Mouse (Mus musculus) liver, embryonic 13.5 days (tissue): ENCODE results near the gene Urb2. TPM values are rescaled to one million over a fixed set of nuclear protein-coding genes. Genes with fewer than 3 reads are reported as not detected.

Experiments used
- ATAC-seq: fragments of 200-750 bp; cut with Nextera tagmentation; 2 replicates; pipeline ENCODE4 v1.8.0; 2017; ENCODE audit warnings: low read depth, mild to moderate bottlenecking, moderate number of reproducible peaks, moderate library complexity
- DNase-seq: peaks from one replicate; pipeline ENCODE4 v3.0.0; 2022
- H3K27ac ChIP-seq: fragments of 300-500 bp; sonication (generic); 2 replicates; pipeline ENCODE4 v1.5.1; 2015; ENCODE audit warnings: moderate library complexity, mild to moderate bottlenecking, inconsistent platforms
- H3K27me3 ChIP-seq: fragments of 300-500 bp; sonication (generic); 2 replicates; pipeline ENCODE4 v1.6.1; 2015; ENCODE audit warnings: mild to moderate bottlenecking, inconsistent platforms
- H3K36me3 ChIP-seq: fragments of 300-500 bp; sonication (generic); 2 replicates; pipeline ENCODE4 v1.6.1; 2015; ENCODE audit warnings: mild to moderate bottlenecking, inconsistent platforms
- H3K4me1 ChIP-seq: fragments of 300-500 bp; sonication (generic); replicated peaks from 2 replicates; pipeline ENCODE4 v1.6.1; 2015; ENCODE audit warnings: inconsistent platforms
- H3K4me2 ChIP-seq: fragments of 300-500 bp; sonication (generic); 2 replicates; pipeline ENCODE4 v1.6.1; 2015; ENCODE audit warnings: inconsistent platforms, mild to moderate bottlenecking, moderate library complexity
- H3K4me3 ChIP-seq: fragments of 300-500 bp; sonication (generic); replicated peaks from 2 replicates; pipeline ENCODE4 v1.5.1; 2015; ENCODE audit warnings: mild to moderate bottlenecking, inconsistent platforms
- H3K9ac ChIP-seq: fragments of 300-500 bp; sonication (generic); 2 replicates; pipeline ENCODE4 v1.6.1; 2015; ENCODE audit warnings: mild to moderate bottlenecking, inconsistent platforms
- H3K9me3 ChIP-seq: fragments of 300-500 bp; sonication (generic); replicated peaks from 2 replicates; pipeline ENCODE4 v1.6.1; 2016; ENCODE audit warnings: inconsistent platforms
- WGBS: fragments of 180-500 bp; shearing (Covaris S2); methylation state at CpG from one replicate; pipeline ENCODE4 v1.1.7; 2015; ENCODE audit not compliant: insufficient replicate concordance; 5-methylcytosine and 5-hydroxymethylcytosine counted together
- microRNA counts: library from miRNA; unstranded; fragments of <30 nt; microRNA quantifications from one replicate; lab custom pipeline; 2016
- microRNA-seq: library from miRNA; unstranded; fragments of <30 nt; microRNA quantifications from one replicate; pipeline ENCODE4, GENCODE M21; 2016
- polyA plus RNA-seq: library from polyadenylated mRNA; unstranded; fragments of >200 nt; fragmentation: Nextera tagmentation; extraction: Ambion mirVana; gene quantifications from 2 replicates; pipeline ENCODE4 v1.2.1, GENCODE M21; 2015

The Urb2 gene
- polyA plus RNA-seq, 1 experiment from 2014 or later, result 2.5 TPM

DNA sequence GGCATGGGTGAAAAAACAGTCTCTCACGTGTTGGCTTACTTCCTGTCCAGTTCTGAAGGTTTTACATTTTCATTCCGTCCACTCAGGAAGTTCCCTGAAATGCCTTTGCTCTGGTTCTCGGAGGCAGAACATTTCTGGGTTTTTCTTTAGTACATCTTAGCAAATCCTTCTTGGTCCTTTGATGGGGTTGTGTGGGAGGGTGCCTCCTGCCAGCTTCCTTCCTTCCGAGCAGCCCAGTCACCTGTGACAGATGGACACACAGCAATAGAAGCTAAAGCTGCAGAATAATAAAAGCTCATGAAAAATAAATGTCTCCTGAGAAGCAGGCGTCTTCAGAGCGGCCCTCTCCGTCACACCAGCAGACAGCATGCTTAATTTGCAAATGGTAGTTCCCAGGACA lies 57.7 kb downstream of the Urb2 start:
- Histone ChIP-seq H3K36me3 (no peaks in the 10 kb centered on the region), H3K4me3 (no peak overlapping the region), H3K27ac (no peak overlapping the region), H3K4me2 (no peak overlapping the region), H3K9me3 (no peaks in the 10 kb centered on the region), H3K27me3 (no peaks in the 10 kb centered on the region), H3K4me1 (peaks cover 29% of the 10 kb centered on the region), H3K9ac (no peak overlapping the region)
- WGBS, result 69% methylated on average over 7 of the region's 7 CpGs
- ATAC-seq, result no peak
- DNase-seq, result no peak

DNA sequence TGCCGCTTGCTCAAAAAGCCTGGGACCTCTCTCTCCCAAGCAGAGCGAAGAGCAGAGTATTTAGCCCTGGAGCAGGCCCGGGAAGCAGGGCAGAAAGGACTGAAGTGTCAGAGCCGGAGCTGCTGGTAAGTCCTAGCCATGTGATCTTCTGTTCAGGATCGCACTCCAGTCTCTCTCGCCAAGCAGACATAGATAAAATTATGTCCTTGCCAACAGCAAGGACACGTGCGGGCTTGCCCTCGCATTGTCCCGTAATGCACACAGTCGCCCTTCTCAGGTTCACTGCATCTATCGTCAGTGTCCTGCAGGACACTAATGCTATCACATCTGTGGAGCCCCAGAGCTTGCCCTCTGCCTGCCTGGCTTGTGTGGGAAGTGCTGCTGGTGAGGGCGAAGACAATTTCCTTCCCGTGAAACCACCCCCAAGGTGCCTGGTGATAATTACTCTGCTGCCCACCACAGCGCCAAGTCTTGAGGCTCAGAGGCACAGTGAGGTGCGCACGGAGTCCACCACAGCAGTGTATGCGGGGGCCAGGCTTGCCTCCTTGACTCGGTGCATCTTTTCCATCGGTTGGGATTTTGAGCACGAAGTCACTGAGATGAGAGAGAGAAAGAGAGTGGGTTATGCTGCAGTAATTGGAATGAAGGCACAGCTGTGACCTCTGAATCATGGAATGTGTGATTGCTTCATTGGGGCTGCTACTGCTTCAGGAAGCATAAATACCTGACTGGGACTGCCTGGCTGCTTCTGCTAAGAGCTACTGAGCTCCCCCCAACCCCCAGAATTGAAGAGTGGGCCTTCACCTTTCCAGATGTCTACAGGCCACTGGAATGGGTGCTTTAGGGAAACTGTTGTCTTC lies 59.4 kb downstream of the Urb2 start:
- no peaks in the 10 kb centered on the region for H3K27me3 ChIP-seq
- ATAC-seq, result no peak
- H3K4me3 ChIP-seq, result no peak overlapping the region
- peaks cover 29% of the 10 kb centered on the region for H3K4me1 ChIP-seq
- H3K9ac ChIP-seq, result no peak overlapping the region
- no peaks in the 10 kb centered on the region for H3K9me3 ChIP-seq
- no peak overlapping the region for H3K4me2 ChIP-seq
- no peak for DNase-seq
- WGBS, result 70% methylated on average over 21 of the region's 21 CpGs
- no peaks in the 10 kb centered on the region for H3K36me3 ChIP-seq
- no peak overlapping the region for H3K27ac ChIP-seq

DNA sequence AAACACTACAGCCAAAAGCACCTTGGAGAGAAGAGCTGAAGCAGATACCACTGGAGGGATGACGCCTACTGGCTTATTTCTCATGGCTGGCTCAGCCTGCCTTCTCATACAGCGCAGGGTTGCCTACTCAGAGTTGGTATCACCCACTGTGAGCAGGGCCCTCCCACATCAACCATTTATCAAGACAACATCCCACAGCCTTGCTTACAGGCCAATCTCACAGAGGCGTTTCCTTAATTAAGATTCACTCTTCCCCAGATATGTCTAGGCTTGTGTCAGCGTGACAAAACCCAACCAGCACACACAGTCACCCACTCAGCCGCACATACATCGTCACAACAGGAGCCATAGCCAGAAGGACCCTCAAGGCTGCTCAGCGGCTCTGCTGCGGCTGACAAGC lies 61.3 kb downstream of the Urb2 start:
- no peak overlapping the region for H3K4me3 ChIP-seq
- peaks cover 11% of the 10 kb centered on the region for H3K4me1 ChIP-seq
- H3K4me2 ChIP-seq, result no peak overlapping the region
- no peaks in the 10 kb centered on the region for H3K27me3 ChIP-seq
- no peak overlapping the region for H3K27ac ChIP-seq
- H3K9ac ChIP-seq, result no peak overlapping the region
- H3K36me3 ChIP-seq, result no peaks in the 10 kb centered on the region
- WGBS, result 82% methylated on average over 8 of the region's 8 CpGs
- ATAC-seq (no peak), DNase-seq (no peak)
- no peaks in the 10 kb centered on the region for H3K9me3 ChIP-seq

DNA sequence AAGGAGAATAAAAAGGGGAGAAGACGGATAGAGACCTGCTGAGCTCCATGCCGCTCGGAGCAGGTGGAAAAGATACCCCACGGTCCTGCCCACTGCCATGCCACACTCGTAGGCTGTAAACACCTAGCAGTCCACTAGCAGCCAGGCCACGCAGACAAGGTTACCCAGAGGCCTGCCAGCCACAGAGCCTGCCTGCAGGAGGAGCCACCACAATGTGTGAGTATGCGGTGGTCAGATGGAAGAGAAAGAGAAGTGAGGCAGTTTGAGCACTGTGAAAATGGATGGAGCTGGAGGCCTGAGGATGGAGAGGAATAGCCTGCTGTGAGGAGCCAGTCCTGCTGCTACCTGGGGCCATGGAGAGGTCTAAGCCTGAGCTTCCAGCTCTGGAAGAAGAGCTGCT lies 62.3 kb downstream of the Urb2 start:
- no peak overlapping the region for H3K4me3 ChIP-seq
- H3K9ac ChIP-seq, result no peak overlapping the region
- H3K36me3 ChIP-seq, result no peaks in the 10 kb centered on the region
- 70% methylated on average over 7 of the region's 7 CpGs for WGBS
- DNase-seq, result no peak
- peaks cover under 1% of the 10 kb centered on the region; the same call in 1 of the 2 replicates for H3K4me1 ChIP-seq
- no peak overlapping the region for H3K27ac ChIP-seq
- no peaks in the 10 kb centered on the region for H3K27me3 ChIP-seq
- no peaks in the 10 kb centered on the region for H3K9me3 ChIP-seq
- no peak overlapping the region for H3K4me2 ChIP-seq
- no peak for ATAC-seq

DNA sequence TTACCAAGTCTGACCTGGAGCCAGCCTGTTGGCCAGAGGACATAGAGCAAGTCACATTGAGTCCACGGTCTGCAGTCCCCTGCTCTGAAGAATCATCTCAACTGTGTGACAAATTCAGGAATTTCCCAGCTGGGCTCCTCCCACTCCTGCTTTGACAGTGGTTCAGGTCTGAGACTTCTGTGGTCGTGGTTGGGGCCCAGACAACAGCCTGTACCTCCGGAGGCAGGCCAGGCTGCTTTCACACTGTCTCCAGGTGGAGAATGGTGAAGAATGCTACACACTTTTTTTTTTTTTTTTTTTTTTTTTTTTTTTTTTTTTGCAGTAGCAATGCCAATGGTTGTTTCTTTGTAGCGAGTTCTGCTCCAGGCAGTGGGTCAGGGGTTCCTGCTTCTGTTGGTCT lies 64.4 kb downstream of the Urb2 start:
- no peak overlapping the region for H3K9ac ChIP-seq
- H3K4me1 ChIP-seq, result no peaks in the 10 kb centered on the region
- no peak for ATAC-seq
- WGBS, result 43% methylated on average over 4 of the region's 4 CpGs
- H3K4me2 ChIP-seq, result no peak overlapping the region
- H3K27ac ChIP-seq, result no peak overlapping the region
- no peak for DNase-seq
- no peak overlapping the region for H3K4me3 ChIP-seq
- H3K9me3 ChIP-seq, result no peaks in the 10 kb centered on the region
- no peaks in the 10 kb centered on the region for H3K27me3 ChIP-seq
- no peaks in the 10 kb centered on the region for H3K36me3 ChIP-seq

DNA sequence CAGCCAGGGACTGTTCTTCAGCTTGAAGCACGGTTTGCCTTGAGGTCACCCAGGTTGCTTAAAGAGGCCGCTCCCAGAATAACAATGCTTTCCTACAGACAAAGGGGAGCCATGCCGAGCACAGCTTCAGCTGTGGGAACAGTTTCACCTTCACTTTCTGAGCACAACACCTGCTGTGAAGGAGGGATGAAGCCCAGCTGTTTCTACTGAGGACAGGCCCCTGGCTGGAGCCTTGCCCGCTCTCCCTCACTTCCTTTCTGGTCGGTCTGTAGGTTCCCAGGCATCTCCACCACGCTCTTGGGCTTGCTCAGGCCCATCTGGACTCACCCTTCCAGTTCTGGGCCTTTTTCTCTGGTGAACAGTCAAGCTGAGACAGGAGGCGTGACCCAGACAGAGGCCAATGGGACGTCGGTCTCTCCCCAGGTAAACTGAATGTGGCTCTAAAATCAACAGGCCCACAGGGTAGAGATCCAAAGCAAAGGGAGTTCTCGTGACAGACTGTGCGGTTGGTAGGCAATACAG lies 66.8 kb downstream of the Urb2 start:
- Histone ChIP-seq H3K9me3 (no peaks in the 10 kb centered on the region), H3K4me1 (no peaks in the 10 kb centered on the region), H3K4me3 (no peak overlapping the region), H3K27ac (no peak overlapping the region), H3K4me2 (no peak overlapping the region), H3K36me3 (no peaks in the 10 kb centered on the region), H3K27me3 (no peaks in the 10 kb centered on the region), H3K9ac (no peak overlapping the region)
- DNase-seq (no peak), ATAC-seq (no peak)
- 63% methylated on average over 11 of the region's 11 CpGs for WGBS

DNA sequence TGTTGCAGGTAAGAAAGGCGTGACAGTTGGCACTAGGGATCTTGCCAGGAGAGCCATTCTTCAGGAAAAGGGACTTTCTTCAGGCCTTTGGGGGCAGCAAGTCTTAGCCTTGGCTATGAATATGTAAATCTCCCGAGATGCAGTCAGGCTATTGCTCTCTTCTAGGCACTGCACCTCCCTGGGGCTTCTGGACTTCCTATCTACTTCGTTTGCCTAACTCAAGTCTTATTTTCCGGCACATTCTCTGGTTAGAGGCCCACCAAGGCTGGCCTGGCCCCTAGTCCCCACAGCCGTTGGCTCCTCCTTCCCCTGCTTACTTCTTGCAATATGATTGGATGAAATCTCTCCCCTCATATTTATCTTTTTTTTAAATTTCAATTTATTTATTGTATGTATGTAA lies 67.7 kb downstream of the Urb2 start:
- Histone ChIP-seq H3K4me1 (no peaks in the 10 kb centered on the region), H3K27ac (no peak overlapping the region), H3K4me2 (no peak overlapping the region), H3K27me3 (no peaks in the 10 kb centered on the region), H3K9me3 (no peaks in the 10 kb centered on the region), H3K4me3 (no peak overlapping the region), H3K9ac (no peak overlapping the region), H3K36me3 (no peaks in the 10 kb centered on the region)
- ATAC-seq (no peak), DNase-seq (no peak)
- WGBS, result 63% methylated on average over 5 of the region's 5 CpGs

DNA sequence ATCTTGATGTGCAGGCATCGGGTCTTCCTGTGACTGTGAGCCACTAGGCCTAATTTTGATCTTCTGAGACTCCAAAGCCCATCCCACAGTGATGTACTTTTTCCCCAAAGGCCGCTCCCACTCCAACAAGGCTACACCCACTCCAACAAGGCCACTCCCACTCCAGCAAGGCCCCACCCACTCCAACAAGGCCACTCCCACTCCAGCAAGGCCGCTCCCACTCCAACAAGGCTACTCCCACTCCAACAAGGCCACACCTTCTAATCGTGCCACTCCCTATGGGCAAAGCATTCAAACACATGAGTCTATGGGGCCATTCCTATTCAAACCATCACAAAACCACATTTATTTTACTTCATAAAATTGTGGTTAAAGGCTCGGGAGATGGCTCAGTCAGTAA lies 69.2 kb downstream of the Urb2 start:
- Histone ChIP-seq H3K27me3 (no peaks in the 10 kb centered on the region), H3K9me3 (no peaks in the 10 kb centered on the region), H3K4me2 (no peak overlapping the region), H3K4me3 (no peak overlapping the region), H3K4me1 (no peaks in the 10 kb centered on the region), H3K36me3 (no peaks in the 10 kb centered on the region), H3K9ac (no peak overlapping the region), H3K27ac (no peak overlapping the region)
- DNase-seq (peak; percentile 26), ATAC-seq (peak; percentile 51; the same call in 1 of the 2 replicates)
- 72% methylated on average over 5 of the region's 5 CpGs for WGBS

MicroRNAs encoded within 50 kb of the gene (microRNA counts, 519-probe panel; counts per million panel counts)
- 114 counts per million for microRNA mmu-miR-1967 (lab: Ali Mortazavi, UCI)

Small RNA genes within 50 kb of the gene (microRNA-seq; reads per million reads assigned to microRNA genes)
- not detected for gene Mir1967

Other genes starting within 250 kb of the Urb2 start
- 30.8 and 31.7 TPM in 2 replicates for gene Rab4a, start 215.5 kb upstream of the Urb2 start, polyA plus RNA-seq
- gene Ccsap, start 161.3 kb upstream of the Urb2 start, polyA plus RNA-seq, result 2.3 and 2.7 TPM in 2 replicates
- 10.3 and 17.3 TPM in 2 replicates for gene Acta1, start 126.8 kb upstream of the Urb2 start, polyA plus RNA-seq
- gene Nup133, start 72.2 kb upstream of the Urb2 start, polyA plus RNA-seq, result 23.4 and 26.9 TPM in 2 replicates
- gene Abcb10, start 38.4 kb upstream of the Urb2 start, polyA plus RNA-seq, result 133 and 143 TPM in 2 replicates
- gene Taf5l, start 111 bp upstream of the Urb2 start, polyA plus RNA-seq, result 28.6 and 29.9 TPM in 2 replicates
- 20.5 and 26.0 TPM in 2 replicates for gene Galnt2, start 209.9 kb downstream of the Urb2 start, polyA plus RNA-seq